Mouse (Mus musculus) heart, adult 2 months (tissue): Measurements from ENCODE around the gene Tom1l1. TPM values are rescaled to one million over a fixed set of nuclear protein-coding genes. Genes with fewer than 3 reads are reported as not detected.

Source experiments
- DNase-seq, 2 experiments: peaks; one replicate each; pipeline ENCODE4 v3.0.0; 2021
- H3K27ac ChIP-seq: fragments of 200-600 bp; 2 replicates; pipeline ENCODE4 v1.8.1; 2022
- H3K27me3 ChIP-seq: fragments of 200-500 bp; 2 replicates; pipeline ENCODE4 v1.6.1; 2012; ENCODE audit warnings: mild to moderate bottlenecking, low read length, inconsistent platforms, mixed read lengths; ENCODE audit not compliant: control insufficient read depth, insufficient read depth
- H3K36me3 ChIP-seq: fragments of 200-500 bp; 2 replicates; pipeline ENCODE4 v1.6.1; 2012; ENCODE audit warnings: low read length, inconsistent platforms; ENCODE audit not compliant: control insufficient read depth, insufficient read depth
- H3K4me1 ChIP-seq: fragments of 200-500 bp; 2 replicates; pipeline ENCODE4 v1.6.1; 2011; ENCODE audit warnings: low read length; ENCODE audit not compliant: control insufficient read depth, insufficient read depth
- H3K4me3 ChIP-seq: fragments of 200-600 bp; 2 replicates; pipeline ENCODE4 v1.8.1; 2022
- H3K79me2 ChIP-seq: fragments of 200-500 bp; replicated peaks from 2 replicates; pipeline ENCODE4 v1.6.1; 2012; ENCODE audit warnings: mild to moderate bottlenecking, inconsistent platforms, low read length, moderate library complexity, mixed read lengths; ENCODE audit not compliant: control insufficient read depth, insufficient read depth
- H3K9ac ChIP-seq: fragments of 200-500 bp; 2 replicates; pipeline ENCODE4 v1.6.1; 2012; ENCODE audit warnings: low read depth, mild to moderate bottlenecking, control low read depth, inconsistent platforms, low read length, mixed read lengths
- CTCF ChIP-seq: fragments of 200-600 bp; IDR thresholded peaks from 2 replicates; pipeline ENCODE4 v1.8.1; 2022; ENCODE audit warnings: antibody characterized with exemption, mild to moderate bottlenecking, moderate library complexity
- EP300 ChIP-seq: fragments of 200-500 bp; IDR thresholded peaks from 2 replicates; pipeline ENCODE4 v1.6.1; 2011; ENCODE audit warnings: low read depth, low read length, control low read depth; ENCODE audit not compliant: insufficient read depth
- POLR2A ChIP-seq: fragments of 200-500 bp; IDR thresholded peaks from 2 replicates; pipeline ENCODE4 v1.6.1; 2011; ENCODE audit warnings: mild to moderate bottlenecking, low read depth, low read length, control low read depth; ENCODE audit not compliant: insufficient read depth
- WGBS: fragments of 180-500 bp; shearing (Covaris S2); methylation state at CpG from one replicate; pipeline ENCODE4 v1.1.7; 2018; 5-methylcytosine and 5-hydroxymethylcytosine counted together
- intact Hi-C: fragments of 180-260 bp; cut with DNase I; formaldehyde crosslinking; loops from one replicate; pipeline ENCODE4 v1.15.1; 2025
- polyA plus RNA-seq: library from polyadenylated mRNA; depleted of rRNA; stranded (reverse); fragments of >200 nt; gene quantifications from 2 replicates; pipeline ENCODE4 v1.2.3, GENCODE M21; 2012
- total RNA-seq, 2 experiments: library from RNA; stranded (reverse); gene quantifications; 2 replicates each; pipeline ENCODE4 v1.2.3; 2021

Tom1l1 gene
- total and polyA plus RNA-seq, 3 experiments: 5.6 to 16.5 (median 15.4) TPM

DNA sequence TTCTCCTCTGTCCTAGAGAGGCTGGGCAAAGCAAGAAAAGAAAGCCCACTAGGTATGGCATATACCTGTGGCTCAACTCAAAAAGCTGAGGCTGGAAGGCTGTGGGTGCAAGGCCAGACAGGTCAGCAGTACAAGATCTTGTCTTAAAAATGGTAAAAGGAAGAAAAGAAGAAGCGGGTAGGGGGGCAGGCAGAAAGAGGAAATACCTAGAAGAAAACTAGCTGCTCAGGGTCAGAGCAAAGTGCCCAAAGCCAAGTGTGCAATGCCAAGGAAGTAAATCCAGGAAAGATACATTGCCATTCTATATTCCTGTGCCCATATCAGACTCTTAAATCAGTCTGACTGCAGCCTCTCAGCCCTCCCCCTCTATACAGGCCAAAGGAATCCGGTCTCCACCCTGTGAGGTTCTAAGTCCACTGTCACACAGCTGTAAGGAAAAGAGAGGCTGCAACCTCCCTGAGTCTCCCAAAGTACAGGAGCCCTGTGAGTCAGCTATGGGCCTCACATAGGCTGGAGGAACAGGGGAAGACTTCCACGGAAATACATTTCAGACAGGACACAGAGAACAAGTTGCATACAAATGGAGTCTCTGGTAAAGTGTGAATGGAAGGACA is 21.9 kb downstream of the Tom1l1 start:
- no peaks in the 10 kb centered on the region for H3K79me2 ChIP-seq
- H3K27ac ChIP-seq: no peak overlapping the region
- intact Hi-C loops: no loop called here
- no peaks in the 10 kb centered on the region for H3K4me1 ChIP-seq
- H3K27me3 ChIP-seq: no peaks in the 10 kb centered on the region
- DNase-seq: no peak
- no peak overlapping the region for H3K9ac ChIP-seq
- no peak overlapping the region for H3K4me3 ChIP-seq
- no peaks in the 10 kb centered on the region; the same call in 1 of the 2 replicates for H3K36me3 ChIP-seq
- WGBS: 63% methylated on average over 3 of the region's 3 CpGs
- no peak for TF ChIP-seq CTCF
- TF ChIP-seq EP300: no peak
- no peak for TF ChIP-seq POLR2A

GRCm38 (mm10) chr11:90665161-90665560 is 23.0 kb downstream of the Tom1l1 start:
- Histone ChIP-seq H3K79me2 (no peaks in the 10 kb centered on the region), H3K9ac (no peak overlapping the region), H3K36me3 (no peaks in the 10 kb centered on the region; the same call in 1 of the 2 replicates), H3K27me3 (no peaks in the 10 kb centered on the region), H3K27ac (no peak overlapping the region), H3K4me1 (no peaks in the 10 kb centered on the region), H3K4me3 (no peak overlapping the region)
- TF ChIP-seq CTCF: no peak
- no peak for TF ChIP-seq POLR2A
- no peak for TF ChIP-seq EP300
- intact Hi-C loops: no loop called here
- WGBS: 48% methylated on average over 6 of the region's 6 CpGs
- no peak for DNase-seq

- no peak for DNase-seq
- no peaks in the 10 kb centered on the region for H3K4me1 ChIP-seq
- WGBS: 38% methylated on average over 8 of the region's 8 CpGs
- no peak overlapping the region for H3K4me3 ChIP-seq
- no peak overlapping the region for H3K27ac ChIP-seq
- no peak overlapping the region for H3K9ac ChIP-seq
- H3K79me2 ChIP-seq: no peaks in the 10 kb centered on the region
- no peaks in the 10 kb centered on the region; the same call in 1 of the 2 replicates for H3K36me3 ChIP-seq
- TF ChIP-seq POLR2A (no peak), CTCF (no peak), EP300 (no peak)
- intact Hi-C loops: no loop called here
- no peaks in the 10 kb centered on the region for H3K27me3 ChIP-seq
These were observed 23.7 kb downstream of the Tom1l1 start for GRCm38 (mm10) chr11:90664345-90664986.

GRCm38 (mm10) chr11:90663618-90664297 is 24.4 kb downstream of the Tom1l1 start:
- no peak for TF ChIP-seq CTCF
- TF ChIP-seq POLR2A: no peak
- no peak for TF ChIP-seq EP300
- Histone ChIP-seq H3K27me3 (no peaks in the 10 kb centered on the region), H3K27ac (no peak overlapping the region), H3K4me1 (no peaks in the 10 kb centered on the region), H3K79me2 (no peaks in the 10 kb centered on the region), H3K36me3 (no peaks in the 10 kb centered on the region; the same call in 1 of the 2 replicates), H3K9ac (no peak overlapping the region), H3K4me3 (no peak overlapping the region)
- no peak for DNase-seq
- intact Hi-C loops: no loop called here
- WGBS: 55% methylated on average over 5 of the region's 5 CpGs

DNA sequence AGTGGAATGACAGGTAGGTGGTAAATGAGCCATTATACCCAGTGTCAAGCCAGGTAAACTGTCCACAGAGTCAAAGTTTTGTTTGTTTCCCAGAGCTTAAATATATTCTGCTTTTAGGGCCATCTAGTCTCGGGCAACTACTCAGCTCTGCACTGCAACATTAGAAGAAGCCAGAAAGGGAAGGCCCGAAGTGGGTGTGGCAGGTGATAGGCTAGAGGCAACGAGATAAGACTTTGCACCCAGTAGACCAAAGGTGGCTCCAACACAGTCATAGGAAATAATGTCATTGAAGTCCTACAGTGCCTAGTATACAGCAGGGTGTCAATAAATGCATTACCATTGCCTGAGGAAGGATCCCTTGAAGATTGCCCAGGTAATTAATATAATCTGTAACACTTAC is 25.1 kb downstream of the Tom1l1 start:
- intact Hi-C loops: no loop called here
- WGBS: 51% methylated on average over 3 of the region's 3 CpGs

DNA sequence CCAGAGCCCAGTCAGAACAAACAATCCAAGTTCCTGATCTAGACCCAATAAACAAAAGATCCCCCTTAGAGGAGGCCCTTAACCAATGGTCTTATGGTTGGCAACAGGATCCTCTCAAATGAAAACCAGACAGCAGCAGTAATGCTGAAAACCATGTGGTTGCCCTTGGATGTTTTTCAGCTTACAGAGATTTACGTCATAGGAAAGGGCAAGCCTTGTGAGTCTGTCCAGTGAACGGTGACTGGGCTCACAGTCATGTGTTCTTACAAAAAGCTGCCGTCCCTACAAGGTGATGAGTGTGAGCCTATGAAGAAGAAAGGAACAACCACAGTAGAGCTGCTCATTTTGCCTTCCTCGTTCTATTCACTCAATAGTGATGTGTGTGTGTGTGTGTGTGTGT is 27.5 kb downstream of the Tom1l1 start:
- H3K4me3 ChIP-seq: no peak overlapping the region
- 75% methylated on average over 4 of the region's 4 CpGs for WGBS
- DNase-seq: no peak
- no peak overlapping the region for H3K9ac ChIP-seq
- intact Hi-C loops: no loop called here
- no peaks in the 10 kb centered on the region for H3K27me3 ChIP-seq
- H3K4me1 ChIP-seq: no peaks in the 10 kb centered on the region
- no peaks in the 10 kb centered on the region for H3K36me3 ChIP-seq
- TF ChIP-seq CTCF (no peak), POLR2A (no peak), EP300 (no peak)
- H3K79me2 ChIP-seq: no peaks in the 10 kb centered on the region
- H3K27ac ChIP-seq: no peak overlapping the region

More for the DNA sequence above, 25.1 kb downstream of the Tom1l1 start:
- Histone ChIP-seq H3K27ac (no peak overlapping the region), H3K4me3 (no peak overlapping the region), H3K36me3 (no peaks in the 10 kb centered on the region; the same call in 1 of the 2 replicates), H3K27me3 (no peaks in the 10 kb centered on the region), H3K79me2 (no peaks in the 10 kb centered on the region), H3K4me1 (no peaks in the 10 kb centered on the region), H3K9ac (no peak overlapping the region)
- TF ChIP-seq POLR2A: no peak
- TF ChIP-seq CTCF: no peak
- TF ChIP-seq EP300: no peak
- no peak for DNase-seq
